Mouse (Mus musculus) hindbrain, embryonic 11.5 days (tissue): ENCODE results near the gene Vps4b. TPM values are rescaled to one million over a fixed set of nuclear protein-coding genes. Genes with fewer than 3 reads are reported as not detected.

Experiments used
- ATAC-seq: fragments of 200-750 bp; cut with Nextera tagmentation; 2 replicates; pipeline ENCODE4 v1.8.0; 2017; ENCODE audit warnings: mild to moderate bottlenecking, moderate TSS enrichment, moderate library complexity; ENCODE audit not compliant: low FRiP score
- DNase-seq: peaks from one replicate; pipeline ENCODE4 v3.0.0-alpha.2; 2015; ENCODE audit warnings: low spot score
- H3K27ac ChIP-seq: fragments of 300-500 bp; sonication (generic); 2 replicates; pipeline ENCODE4 v1.5.1; 2014; ENCODE audit warnings: mild to moderate bottlenecking, low read depth, low read length
- H3K27me3 ChIP-seq: fragments of 300-500 bp; sonication (generic); 2 replicates; pipeline ENCODE4 v1.6.1; 2014; ENCODE audit warnings: mild to moderate bottlenecking, low read length, moderate library complexity, mixed read lengths; ENCODE audit not compliant: control insufficient read depth, insufficient read depth
- H3K36me3 ChIP-seq: fragments of 300-500 bp; sonication (generic); 2 replicates; pipeline ENCODE4 v1.6.1; 2014; ENCODE audit warnings: mild to moderate bottlenecking, low read length, moderate library complexity, mixed read lengths; ENCODE audit not compliant: control insufficient read depth, insufficient read depth
- H3K4me1 ChIP-seq: fragments of 300-500 bp; sonication (generic); replicated peaks from 2 replicates; pipeline ENCODE4 v1.6.1; 2014; ENCODE audit warnings: low read length, mixed read lengths; ENCODE audit not compliant: control insufficient read depth, insufficient read depth
- H3K4me2 ChIP-seq: fragments of 300-500 bp; sonication (generic); replicated peaks from 2 replicates; pipeline ENCODE4 v1.6.1; 2014; ENCODE audit warnings: mild to moderate bottlenecking, low read depth, low read length
- H3K4me3 ChIP-seq: fragments of 300-500 bp; sonication (generic); 2 replicates; pipeline ENCODE4 v1.5.1; 2014; ENCODE audit warnings: low read depth, low read length
- H3K9ac ChIP-seq: fragments of 300-500 bp; sonication (generic); 2 replicates; pipeline ENCODE4 v1.6.1; 2014; ENCODE audit warnings: low read depth, low read length
- H3K9me3 ChIP-seq: fragments of 300-500 bp; sonication (generic); 2 replicates; pipeline ENCODE4 v1.6.1; 2016; ENCODE audit warnings: low read length; ENCODE audit not compliant: control insufficient read depth
- WGBS: fragments of 180-500 bp; shearing (Covaris S2); extraction: QIAGEN DNeasy Blood & Tissue Kit; methylation state at CpG from one replicate; pipeline ENCODE4 v1.1.7; 2014; 5-methylcytosine and 5-hydroxymethylcytosine counted together
- polyA plus RNA-seq: library from polyadenylated mRNA; unstranded; fragments of >200 nt; fragmentation: Nextera tagmentation; extraction: Ambion mirVana; gene quantifications from 2 replicates; pipeline ENCODE4 v1.2.1, GENCODE M21; 2014

Gene Vps4b
- polyA plus RNA-seq, 1 experiment from 2014 or later, result 70.7 TPM

DNA sequence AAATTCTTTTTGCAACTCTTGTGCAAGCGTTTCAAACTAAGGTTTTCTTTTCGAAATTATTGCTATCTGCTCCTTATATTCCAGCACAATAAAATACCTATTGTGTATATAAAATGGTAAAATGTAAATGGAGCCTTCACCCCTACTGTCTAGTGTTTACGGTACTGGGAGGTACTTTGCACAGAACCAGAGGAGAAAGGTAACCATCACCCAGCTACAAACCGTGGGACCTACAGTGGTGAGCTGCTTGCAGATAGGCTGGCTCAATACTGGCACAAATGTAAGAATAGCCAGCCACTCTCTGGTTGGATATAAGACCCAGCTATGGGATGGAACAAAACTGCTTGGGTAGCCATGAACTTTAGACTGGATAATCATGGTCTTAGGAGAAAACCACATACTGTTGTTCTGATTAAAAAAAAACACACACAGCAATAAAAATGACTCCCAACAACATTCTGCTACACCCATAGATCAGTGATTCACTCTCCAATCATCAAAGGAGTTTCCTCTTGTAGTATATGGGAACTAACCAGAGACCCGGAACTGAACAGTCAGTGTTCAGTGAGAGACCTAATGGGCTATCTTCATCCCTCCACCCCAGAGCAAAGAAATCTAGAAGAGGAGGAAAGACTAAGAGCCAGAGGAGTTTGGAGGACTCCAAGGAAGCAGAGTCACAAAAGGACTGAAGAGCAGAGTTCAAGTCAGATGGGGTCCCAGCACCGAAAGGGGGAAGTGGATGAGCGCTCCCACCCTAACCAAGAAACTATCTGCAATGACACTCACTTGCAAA is 655 bp upstream of the Vps4b start:
- Histone ChIP-seq H3K4me3 (peak overlapping the region; percentile 82), H3K9me3 (no peaks in the 10 kb centered on the region), H3K9ac (no peak overlapping the region), H3K4me1 (0 out of 2 replicates have a peak, but pooled peaks cover 2% of the 10 kb centered on the region), H3K4me2 (peak overlapping the region; percentile 47), H3K36me3 (no peaks in the 10 kb centered on the region), H3K27me3 (no peaks in the 10 kb centered on the region), H3K27ac (no peak overlapping the region)
- ATAC-seq, result peak; percentile 57
- DNase-seq, result no peak
- WGBS, result 65% methylated on average over 7 of the region's 7 CpGs

GRCm38 (mm10) chr1:106795634-106796541 is 640 bp downstream of the Vps4b start:
- Histone ChIP-seq H3K9me3 (no peaks in the 10 kb centered on the region), H3K4me1 (0 out of 2 replicates have a peak, but pooled peaks cover 2% of the 10 kb centered on the region), H3K9ac (peak overlapping the region; percentile 97), H3K27me3 (no peaks in the 10 kb centered on the region), H3K4me2 (peak overlapping the region; percentile 63), H3K4me3 (peak overlapping the region; percentile 82), H3K27ac (peak overlapping the region; percentile 89), H3K36me3 (no peaks in the 10 kb centered on the region)
- WGBS, result 4% methylated on average over 51 of the region's 51 CpGs
- peak; percentile 90 for ATAC-seq
- DNase-seq, result peak; percentile 26

DNA sequence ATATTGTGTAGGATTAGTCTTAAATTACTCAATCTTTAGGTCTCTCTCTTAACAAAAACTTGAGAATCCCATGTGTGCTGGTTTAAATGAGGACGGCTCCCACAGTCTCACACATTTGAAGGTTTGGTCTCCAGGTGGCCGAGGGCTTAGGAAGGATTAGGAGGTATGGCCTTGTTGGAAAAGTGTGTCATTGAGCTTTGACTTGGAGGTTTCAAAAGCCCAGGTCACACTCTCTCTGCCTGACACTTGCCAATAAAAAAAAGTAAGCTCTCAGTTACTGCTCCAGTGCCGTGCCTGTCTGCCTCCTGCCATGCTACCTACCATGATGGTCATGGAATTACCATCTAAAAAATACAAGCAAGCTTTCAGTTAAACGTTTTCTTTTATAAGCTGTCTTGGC is 21.6 kb downstream of the Vps4b start:
- Histone ChIP-seq H3K9ac (no peak overlapping the region), H3K27ac (no peak overlapping the region), H3K4me1 (no peaks in the 10 kb centered on the region), H3K36me3 (peaks cover 3% of the 10 kb centered on the region; the same call in 1 of the 2 replicates), H3K9me3 (no peaks in the 10 kb centered on the region), H3K4me2 (no peak overlapping the region), H3K4me3 (no peak overlapping the region), H3K27me3 (no peaks in the 10 kb centered on the region)
- no peak for DNase-seq
- 90% methylated on average over 4 of the region's 4 CpGs for WGBS
- ATAC-seq, result no peak

DNA sequence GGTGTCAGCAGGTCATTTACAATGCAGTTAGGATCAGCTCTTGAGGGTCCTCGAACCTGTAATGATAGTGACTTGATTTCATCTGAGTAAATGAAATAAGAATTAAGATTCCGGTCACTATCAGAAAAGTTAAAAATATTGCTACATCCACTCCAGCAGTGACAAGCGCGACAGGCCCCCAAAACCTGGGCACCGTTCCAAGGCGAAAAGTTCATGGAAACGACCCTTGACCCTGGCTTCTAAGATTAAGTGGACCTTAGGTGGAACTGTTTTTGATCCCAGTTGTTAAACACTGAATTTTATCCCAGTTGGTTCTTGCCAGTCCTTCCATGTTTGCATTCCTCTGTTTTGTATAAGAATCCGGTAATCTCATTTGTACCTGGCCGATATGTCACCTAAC is 22.4 kb downstream of the Vps4b start:
- Histone ChIP-seq H3K27me3 (no peaks in the 10 kb centered on the region), H3K4me2 (no peak overlapping the region), H3K4me1 (no peaks in the 10 kb centered on the region), H3K4me3 (no peak overlapping the region), H3K36me3 (no peaks in the 10 kb centered on the region; the same call in 1 of the 2 replicates), H3K9me3 (no peaks in the 10 kb centered on the region), H3K27ac (no peak overlapping the region), H3K9ac (no peak overlapping the region)
- WGBS, result 95% methylated on average over 9 of the region's 9 CpGs
- DNase-seq (no peak), ATAC-seq (no peak)

DNA sequence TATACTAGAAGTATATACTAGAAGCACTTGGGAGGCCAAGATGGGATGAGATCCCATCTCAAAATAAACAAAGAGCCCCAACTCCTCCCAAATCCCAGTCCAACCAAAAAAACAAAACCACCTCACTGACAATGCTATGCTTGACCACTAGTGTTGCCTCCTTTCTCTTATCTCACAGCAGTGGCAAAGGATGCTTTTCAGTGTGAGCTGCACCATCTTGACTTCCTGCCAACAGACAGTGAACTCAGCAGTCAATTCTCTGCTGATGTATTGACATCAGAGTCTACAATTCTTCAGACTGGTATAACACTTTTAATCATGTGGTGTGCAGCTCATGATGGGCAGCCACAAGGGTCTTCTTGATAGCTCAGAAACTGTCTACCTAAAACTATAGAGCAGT is 27.8 kb downstream of the Vps4b start:
- H3K36me3 ChIP-seq, result no peaks in the 10 kb centered on the region
- H3K27me3 ChIP-seq, result no peaks in the 10 kb centered on the region
- no peak overlapping the region for H3K4me2 ChIP-seq
- DNase-seq (no peak), ATAC-seq (no peak)
- H3K9me3 ChIP-seq, result no peaks in the 10 kb centered on the region
- no peak overlapping the region for H3K9ac ChIP-seq
- no peaks in the 10 kb centered on the region for H3K4me1 ChIP-seq
- no peak overlapping the region for H3K4me3 ChIP-seq
- H3K27ac ChIP-seq, result no peak overlapping the region

DNA sequence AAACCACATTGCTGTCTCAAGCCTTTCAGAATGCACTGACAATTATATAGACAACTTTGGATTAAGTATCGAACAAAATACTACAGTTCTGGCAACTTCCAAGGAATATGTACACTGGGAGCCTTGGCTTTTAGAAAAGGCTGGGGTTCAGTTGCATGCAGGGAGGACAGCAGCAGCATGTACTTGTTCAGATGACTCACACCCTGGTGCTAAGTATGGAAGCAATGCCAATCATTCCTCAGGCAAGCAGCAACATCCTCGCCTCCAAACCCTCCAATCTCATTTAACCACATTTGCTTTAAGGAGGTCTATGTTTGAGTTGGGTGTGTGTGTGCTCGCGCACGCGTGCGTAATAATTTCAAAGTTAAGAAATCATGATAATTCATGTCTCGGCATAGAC is 30.8 kb downstream of the Vps4b start:
- no peak for DNase-seq
- no peaks in the 10 kb centered on the region for H3K4me1 ChIP-seq
- no peak overlapping the region for H3K4me3 ChIP-seq
- no peak overlapping the region for H3K4me2 ChIP-seq
- WGBS, result 98% methylated on average over 8 of the region's 8 CpGs
- H3K27me3 ChIP-seq, result no peaks in the 10 kb centered on the region
- H3K36me3 ChIP-seq, result no peaks in the 10 kb centered on the region
- ATAC-seq, result no peak
- no peak overlapping the region for H3K27ac ChIP-seq
- no peak overlapping the region for H3K9ac ChIP-seq
- no peaks in the 10 kb centered on the region for H3K9me3 ChIP-seq

DNA sequence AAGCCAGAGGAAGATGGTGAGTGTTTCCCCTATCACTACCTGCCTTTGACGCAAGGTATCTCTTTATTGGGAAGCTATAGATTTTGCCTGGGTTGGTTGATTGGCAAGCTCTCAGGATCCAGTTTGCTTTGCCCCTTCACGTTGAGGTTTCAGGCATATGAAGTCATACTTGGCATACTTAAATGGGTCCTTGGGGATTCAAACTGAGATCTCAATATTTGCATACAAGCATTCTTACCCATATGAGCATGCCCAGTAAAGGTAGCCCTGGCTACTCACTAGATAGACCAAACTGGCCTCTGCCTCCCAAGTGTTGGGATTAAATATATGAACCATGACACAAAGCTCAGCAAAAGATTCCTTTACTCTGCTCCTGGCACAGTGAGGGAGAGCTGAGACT is 31.7 kb downstream of the Vps4b start:
- Histone ChIP-seq H3K9ac (no peak overlapping the region), H3K4me2 (no peak overlapping the region), H3K4me3 (no peak overlapping the region), H3K36me3 (no peaks in the 10 kb centered on the region), H3K27ac (no peak overlapping the region), H3K9me3 (no peaks in the 10 kb centered on the region), H3K4me1 (no peaks in the 10 kb centered on the region), H3K27me3 (no peaks in the 10 kb centered on the region)
- no peak for DNase-seq
- ATAC-seq, result no peak
- WGBS, result 90% methylated on average over 2 of the region's 2 CpGs

- Histone ChIP-seq H3K4me1 (no peaks in the 10 kb centered on the region), H3K27ac (no peak overlapping the region), H3K4me3 (no peak overlapping the region), H3K9me3 (no peaks in the 10 kb centered on the region), H3K4me2 (no peak overlapping the region), H3K36me3 (no peaks in the 10 kb centered on the region), H3K9ac (no peak overlapping the region), H3K27me3 (no peaks in the 10 kb centered on the region)
- DNase-seq (no peak), ATAC-seq (no peak)
- 89% methylated on average over 3 of the region's 3 CpGs for whole genome bisulfite sequencing
These were observed 32.2 kb downstream of the Vps4b start for GRCm38 (mm10) chr1:106764281-106764680.
